Mouse (Mus musculus): ENCODE data around the gene Naa50.

The Naa50 gene

DNA sequence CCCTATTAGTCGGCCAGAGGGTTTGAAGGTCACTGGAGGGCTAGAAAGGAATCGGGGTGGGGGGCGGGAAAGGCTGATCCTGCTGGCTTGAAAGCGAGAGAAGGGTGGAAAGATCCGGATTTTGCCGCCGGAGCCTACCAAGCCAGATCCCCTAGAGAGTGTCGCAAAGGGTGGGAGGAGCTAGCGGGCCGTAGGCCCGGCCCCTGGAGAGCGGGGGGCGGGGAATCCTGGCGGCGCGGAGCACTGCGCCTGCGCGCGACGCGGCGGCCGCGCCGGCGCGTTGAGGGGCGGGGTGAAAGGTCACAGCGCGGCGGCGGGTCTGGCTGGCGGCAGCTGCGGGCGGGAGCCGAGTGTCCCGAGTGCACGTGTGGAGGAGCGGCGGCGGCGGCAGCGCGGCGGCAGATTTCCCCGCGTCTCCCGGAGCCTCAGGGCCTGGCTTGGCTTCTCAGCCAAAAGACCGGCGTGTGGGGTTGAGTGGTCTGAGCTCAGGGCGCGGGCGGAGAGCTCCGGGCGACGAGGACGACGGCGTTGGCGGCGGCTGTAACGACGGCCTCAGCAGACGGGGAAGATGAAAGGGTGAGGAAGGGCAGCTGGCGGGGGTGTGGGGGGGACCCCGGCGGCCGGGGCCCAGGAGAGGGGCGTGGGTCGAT lies at the start of gene Naa50, which contains the start of gene Atp6v1a:
Naa50 (plus strand) TSS at position 295 of the 650 bp plus-strand sequence.
Atp6v1a (minus strand) TSS at position 170 of the 650 bp plus-strand sequence.
- in situ Hi-C loops (cut with MboI; ENCODE audit: low pct_unique_long_range_greater_than_20kb in 1 of 2, low sequenced_read_pairs in 2 of 2, unreplicated experiment in 1 of 2), result no loop called here

DNA sequence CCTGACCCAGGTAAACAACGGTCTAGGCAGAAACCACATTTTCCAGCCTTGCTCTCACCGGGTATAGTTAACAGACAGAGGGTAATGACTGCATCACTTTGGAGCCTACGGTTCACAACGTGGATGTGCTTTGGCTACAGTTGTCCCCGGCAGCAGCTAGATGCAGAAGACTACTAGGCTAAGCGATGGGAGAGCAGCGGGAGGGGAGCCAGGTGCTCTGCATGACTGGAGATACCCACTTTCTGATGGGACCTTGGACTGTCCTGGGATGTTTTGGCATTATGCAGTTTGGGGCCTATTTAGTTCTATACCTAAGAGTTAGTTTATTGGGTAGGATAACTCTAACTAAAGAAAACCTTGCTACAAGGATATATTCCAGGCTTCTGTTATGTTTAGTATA lies 40.3 kb upstream of the Naa50 start:
- in situ Hi-C loops (cut with MboI; ENCODE audit: low pct_unique_long_range_greater_than_20kb in 1 of 2, low sequenced_read_pairs in 2 of 2, unreplicated experiment in 1 of 2), result no loop called here

- in situ Hi-C loops (cut with MboI; ENCODE audit: low pct_unique_long_range_greater_than_20kb in 1 of 2, low sequenced_read_pairs in 2 of 2, unreplicated experiment in 1 of 2), result no loop called here
Observed at GRCm38 (mm10) chr16:44101181-44101710, 38.4 kb upstream of the Naa50 start.

GRCm38 (mm10) chr16:44102925-44103324 lies 36.7 kb upstream of the Naa50 start:
- in situ Hi-C loops (cut with MboI; ENCODE audit: low pct_unique_long_range_greater_than_20kb in 1 of 2, low sequenced_read_pairs in 2 of 2, unreplicated experiment in 1 of 2), result no loop called here

- in situ Hi-C loops (cut with MboI; ENCODE audit: low pct_unique_long_range_greater_than_20kb in 1 of 2, low sequenced_read_pairs in 2 of 2, unreplicated experiment in 1 of 2), result no loop called here
Observed at GRCm38 (mm10) chr16:44103806-44104766, 35.5 kb upstream of the Naa50 start.

GRCm38 (mm10) chr16:44105211-44105610 lies 34.4 kb upstream of the Naa50 start:
- in situ Hi-C loops (cut with MboI; ENCODE audit: low pct_unique_long_range_greater_than_20kb in 1 of 2, low sequenced_read_pairs in 2 of 2, unreplicated experiment in 1 of 2), result no loop called here

DNA sequence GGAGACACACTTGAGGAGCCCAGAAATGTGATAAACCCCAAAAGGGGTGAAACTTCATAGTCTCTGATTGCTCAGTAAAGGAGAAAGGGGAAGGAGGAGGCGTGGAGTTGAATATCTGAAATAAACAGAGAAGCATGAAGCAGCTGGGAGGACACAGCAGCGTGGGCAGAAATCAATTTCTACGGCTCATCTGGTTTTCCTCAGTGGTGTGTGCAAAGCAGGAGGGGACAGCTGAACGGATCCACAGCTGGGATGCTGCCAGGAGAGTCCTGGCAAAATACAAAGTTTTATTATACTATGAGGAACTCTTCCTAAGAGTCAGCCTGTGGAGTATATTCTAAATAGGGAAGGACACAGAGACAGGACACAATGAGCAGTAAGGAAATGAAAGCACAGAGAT lies 30.6 kb upstream of the Naa50 start:
- in situ Hi-C loops (cut with MboI; ENCODE audit: low pct_unique_long_range_greater_than_20kb in 1 of 2, low sequenced_read_pairs in 2 of 2, unreplicated experiment in 1 of 2), result no loop called here

DNA sequence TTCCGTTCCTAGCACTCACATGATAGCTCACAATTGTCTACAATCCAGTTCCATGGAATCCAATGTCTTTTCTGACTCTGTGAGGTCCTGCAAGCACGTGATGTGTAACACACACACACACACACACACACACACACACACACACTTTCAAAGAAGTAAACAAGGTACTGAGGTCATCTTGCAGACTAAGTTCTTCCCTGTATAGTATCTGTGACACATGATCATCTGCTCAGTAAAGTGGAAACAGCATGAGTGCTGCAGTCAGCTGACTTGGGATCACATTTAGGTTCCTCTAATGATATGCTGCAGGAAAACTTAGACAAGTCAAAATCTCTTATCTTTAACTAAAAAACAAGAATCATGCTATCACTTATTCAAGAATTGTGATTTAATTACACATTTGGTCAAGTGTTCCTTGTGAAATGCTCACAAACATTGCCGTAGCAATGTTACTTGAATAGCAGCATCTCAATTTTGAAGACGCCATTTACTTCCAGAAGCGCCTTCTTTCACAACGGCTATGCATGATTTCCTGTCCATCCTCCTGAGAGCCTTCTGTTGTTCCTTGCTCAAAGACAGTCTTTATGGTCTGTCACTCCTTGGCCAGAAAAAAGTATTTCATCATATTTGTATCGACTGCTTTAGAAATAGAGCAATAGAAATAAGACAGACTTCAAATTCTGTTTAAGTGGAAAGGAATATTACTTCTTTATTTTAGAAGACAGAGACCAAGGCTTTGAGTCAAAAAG lies 19.7 kb upstream of the Naa50 start:
- in situ Hi-C loops (cut with MboI; ENCODE audit: low pct_unique_long_range_greater_than_20kb in 1 of 2, low sequenced_read_pairs in 2 of 2, unreplicated experiment in 1 of 2), result no loop called here

DNA sequence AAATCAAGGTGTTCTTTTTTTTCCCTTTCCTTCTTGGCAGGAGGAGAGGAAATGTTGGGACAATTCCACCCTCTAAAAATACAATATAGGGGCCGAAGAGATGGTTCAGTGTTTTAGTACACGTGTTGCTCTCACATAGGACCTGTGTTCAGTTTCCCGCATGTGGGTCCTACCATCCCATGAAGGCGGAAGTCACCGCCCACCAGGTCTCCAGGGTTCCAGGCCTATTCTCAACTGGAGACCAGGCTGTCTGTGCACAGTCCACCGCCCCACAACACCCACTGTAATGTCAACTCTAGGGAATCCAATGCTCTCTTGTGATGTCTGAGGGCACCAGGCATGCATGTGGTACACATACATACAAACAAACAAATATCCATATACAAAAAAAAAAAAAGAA lies 17.5 kb upstream of the Naa50 start:
- in situ Hi-C loops (cut with MboI; ENCODE audit: low pct_unique_long_range_greater_than_20kb in 1 of 2, low sequenced_read_pairs in 2 of 2, unreplicated experiment in 1 of 2), result no loop called here

DNA sequence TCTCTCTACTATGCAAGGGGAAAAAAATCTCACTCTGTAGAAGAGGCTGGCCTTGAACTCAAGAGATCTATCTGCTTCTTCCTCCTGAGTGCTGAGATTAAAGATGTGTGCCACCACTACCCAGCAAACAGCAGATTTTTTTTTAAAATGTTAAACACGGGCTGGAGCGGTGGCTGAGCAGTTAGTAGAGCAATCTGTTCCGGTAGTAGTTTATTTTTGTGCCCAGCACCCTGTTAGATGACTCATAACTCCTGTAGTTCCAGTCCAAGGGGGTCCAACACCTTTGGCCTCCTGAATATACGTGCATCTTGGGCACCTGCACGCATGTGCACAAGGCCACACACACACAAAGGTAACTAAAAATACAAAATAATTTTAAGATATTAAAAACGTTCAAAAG lies 17.1 kb upstream of the Naa50 start:
- in situ Hi-C loops (cut with MboI; ENCODE audit: low pct_unique_long_range_greater_than_20kb in 1 of 2, low sequenced_read_pairs in 2 of 2, unreplicated experiment in 1 of 2), result no loop called here

DNA sequence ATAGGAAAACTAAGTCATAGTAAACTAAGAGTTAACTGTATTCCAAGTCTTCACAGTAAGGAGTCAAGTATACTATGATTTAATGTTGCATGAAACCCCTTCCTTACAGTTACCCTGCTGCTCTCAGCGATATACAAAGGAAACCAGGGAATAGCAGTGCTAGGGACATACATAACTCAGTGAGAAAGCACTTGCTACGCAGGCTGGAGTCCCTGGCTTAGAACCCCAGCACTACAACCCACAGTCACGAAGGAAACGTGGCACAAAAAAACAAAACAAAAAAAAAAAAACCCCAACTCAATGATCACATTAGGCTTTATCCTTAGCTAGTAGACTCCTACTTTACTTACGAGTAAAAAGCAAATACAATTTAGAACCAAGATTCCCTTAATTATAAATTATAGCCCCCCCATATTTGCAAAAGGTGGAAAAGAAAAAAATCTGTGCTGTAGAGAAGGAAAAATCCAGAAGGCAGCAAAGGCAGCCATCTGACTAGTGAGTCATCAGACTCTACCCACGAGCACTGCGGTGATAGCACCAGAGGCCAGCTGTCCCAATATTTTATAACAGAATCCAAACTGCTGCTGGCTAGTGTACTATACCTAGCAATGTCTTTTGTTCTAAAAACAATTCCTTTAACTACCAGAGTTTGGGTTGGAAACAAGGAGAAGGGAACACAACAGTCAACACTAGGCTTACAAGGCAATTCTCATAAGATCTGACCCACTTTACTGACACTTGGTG lies 16.5 kb upstream of the Naa50 start:
- in situ Hi-C loops (cut with MboI; ENCODE audit: low pct_unique_long_range_greater_than_20kb in 1 of 2, low sequenced_read_pairs in 2 of 2, unreplicated experiment in 1 of 2), result no loop called here

- in situ Hi-C loops (cut with MboI; ENCODE audit: low pct_unique_long_range_greater_than_20kb in 1 of 2, low sequenced_read_pairs in 2 of 2, unreplicated experiment in 1 of 2), result no loop called here
Observed at GRCm38 (mm10) chr16:44123786-44124185, 15.8 kb upstream of the Naa50 start.

- in situ Hi-C loops (cut with MboI; ENCODE audit: low pct_unique_long_range_greater_than_20kb in 1 of 2, low sequenced_read_pairs in 2 of 2, unreplicated experiment in 1 of 2), result no loop called here
Observed at GRCm38 (mm10) chr16:44124713-44125112, 14.9 kb upstream of the Naa50 start.

GRCm38 (mm10) chr16:44125436-44125835 lies 14.2 kb upstream of the Naa50 start:
- in situ Hi-C loops (cut with MboI; ENCODE audit: low pct_unique_long_range_greater_than_20kb in 1 of 2, low sequenced_read_pairs in 2 of 2, unreplicated experiment in 1 of 2), result no loop called here

GRCm38 (mm10) chr16:44126437-44126836 lies 13.2 kb upstream of the Naa50 start:
- in situ Hi-C loops (cut with MboI; ENCODE audit: low pct_unique_long_range_greater_than_20kb in 1 of 2, low sequenced_read_pairs in 2 of 2, unreplicated experiment in 1 of 2), result no loop called here

DNA sequence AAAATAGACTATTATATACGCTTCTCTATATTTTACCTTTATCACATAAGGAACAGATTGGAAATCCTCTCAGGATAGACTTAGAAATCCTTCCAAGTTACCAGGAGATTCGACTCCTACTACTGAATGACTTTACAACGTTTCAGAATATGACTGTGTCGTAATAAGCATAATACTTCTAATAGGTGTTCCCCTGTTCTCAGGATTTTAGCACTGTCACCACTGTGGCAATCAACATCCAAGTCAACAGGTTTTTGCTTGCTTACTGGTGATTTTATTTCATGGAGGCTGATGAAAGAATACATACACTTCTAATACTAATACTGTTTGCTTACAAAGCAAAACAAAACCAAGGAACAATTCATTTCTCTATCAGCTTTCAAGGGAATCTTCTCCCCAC lies 7.3 kb upstream of the Naa50 start:
- in situ Hi-C loops (cut with MboI; ENCODE audit: low pct_unique_long_range_greater_than_20kb in 1 of 2, low sequenced_read_pairs in 2 of 2, unreplicated experiment in 1 of 2), result no loop called here

- in situ Hi-C loops (cut with MboI; ENCODE audit: low pct_unique_long_range_greater_than_20kb in 1 of 2, low sequenced_read_pairs in 2 of 2, unreplicated experiment in 1 of 2), result no loop called here
Observed at GRCm38 (mm10) chr16:44133187-44133586, 6.4 kb upstream of the Naa50 start.

DNA sequence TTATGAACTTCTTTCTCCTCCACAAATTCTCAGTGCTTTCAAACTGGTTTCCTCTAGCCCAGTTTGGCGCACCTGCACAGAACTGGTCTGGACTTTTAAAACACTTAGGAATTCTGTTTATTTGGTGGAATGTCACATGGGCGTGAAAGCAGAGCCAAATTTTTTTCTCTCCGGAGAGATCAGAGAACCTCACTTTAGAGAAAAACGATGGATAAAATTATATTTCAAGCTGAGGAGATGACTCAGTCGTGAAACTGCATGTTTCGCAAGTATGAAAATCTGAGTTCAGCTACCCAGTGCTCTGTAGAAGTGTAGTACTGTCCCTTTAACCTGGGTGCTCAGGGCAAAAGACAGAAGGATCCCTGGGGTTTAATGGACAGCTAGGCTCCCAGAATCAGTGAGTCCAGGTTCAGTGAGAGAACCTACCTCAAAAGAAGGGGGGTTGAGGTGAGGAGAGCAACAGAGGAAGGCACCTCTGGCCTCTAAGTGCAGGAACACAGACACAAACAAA lies 3.1 kb upstream of the Naa50 start:
- in situ Hi-C loops (cut with MboI; ENCODE audit: low pct_unique_long_range_greater_than_20kb in 1 of 2, low sequenced_read_pairs in 2 of 2, unreplicated experiment in 1 of 2), result no loop called here
